Mouse (Mus musculus) myocyte (in vitro differentiated cells): ENCODE data around the gene Hcn2.
A peak's percentile ranks its signal among the peaks of the same experiment; 100 is the strongest.

Source experiments
- CEBPB ChIP-seq: IDR thresholded peaks from 2 replicates; pipeline ENCODE4 v1.6.1; 2011; ENCODE audit warnings: mild to moderate bottlenecking, moderate library complexity; ENCODE audit not compliant: poor library complexity, insufficient read depth, severe bottlenecking
- E2F4 ChIP-seq: IDR thresholded peaks from one replicate; pipeline ENCODE4 v1.6.1; 2011; ENCODE audit warnings: mild to moderate bottlenecking, control low read depth, moderate library complexity; ENCODE audit not compliant: insufficient read depth
- MAX ChIP-seq: IDR thresholded peaks from one replicate; pipeline ENCODE4 v1.6.1; 2011; ENCODE audit warnings: low read depth, mild to moderate bottlenecking, control low read depth
- MYOD1 ChIP-seq, 3 experiments: IDR thresholded peaks; one replicate each; pipeline ENCODE4 v1.6.1; 2011; ENCODE audit warnings: control low read depth in 2 of 3, low read depth in 2 of 3, mild to moderate bottlenecking in 2 of 3, moderate library complexity in 1 of 3; ENCODE audit not compliant: insufficient read length in 2 of 3, control insufficient read depth in 1 of 3
- MYOG ChIP-seq, 3 experiments: IDR thresholded peaks; one replicate each; pipeline ENCODE4 v1.6.1; 2011; ENCODE audit warnings: control low read depth in 2 of 3, low read depth in 2 of 3, mild to moderate bottlenecking in 2 of 3; ENCODE audit not compliant: insufficient read length in 2 of 3, control insufficient read depth in 1 of 3, insufficient read depth in 1 of 3
- POLR2A ChIP-seq: IDR thresholded peaks from one replicate; pipeline ENCODE4 v1.6.1; 2011; ENCODE audit warnings: low read depth, mild to moderate bottlenecking, control low read depth, moderate library complexity; ENCODE audit not compliant: insufficient read length
- REST ChIP-seq: IDR thresholded peaks from one replicate; pipeline ENCODE4 v1.6.1; 2011; ENCODE audit warnings: mild to moderate bottlenecking, control low read depth, moderate library complexity; ENCODE audit not compliant: insufficient read depth, insufficient read length
- SRF ChIP-seq: IDR thresholded peaks from one replicate; pipeline ENCODE4 v1.6.1; 2011; ENCODE audit warnings: low read depth; ENCODE audit not compliant: control insufficient read depth, insufficient read length
- TCF3 ChIP-seq: IDR thresholded peaks from one replicate; pipeline ENCODE4 v1.6.1; 2011; ENCODE audit warnings: low read depth, control low read depth; ENCODE audit not compliant: insufficient read length
- USF1 ChIP-seq: IDR thresholded peaks from one replicate; pipeline ENCODE4 v1.6.1; 2011; ENCODE audit warnings: low read depth, mild to moderate bottlenecking, control low read depth, moderate library complexity

DNA sequence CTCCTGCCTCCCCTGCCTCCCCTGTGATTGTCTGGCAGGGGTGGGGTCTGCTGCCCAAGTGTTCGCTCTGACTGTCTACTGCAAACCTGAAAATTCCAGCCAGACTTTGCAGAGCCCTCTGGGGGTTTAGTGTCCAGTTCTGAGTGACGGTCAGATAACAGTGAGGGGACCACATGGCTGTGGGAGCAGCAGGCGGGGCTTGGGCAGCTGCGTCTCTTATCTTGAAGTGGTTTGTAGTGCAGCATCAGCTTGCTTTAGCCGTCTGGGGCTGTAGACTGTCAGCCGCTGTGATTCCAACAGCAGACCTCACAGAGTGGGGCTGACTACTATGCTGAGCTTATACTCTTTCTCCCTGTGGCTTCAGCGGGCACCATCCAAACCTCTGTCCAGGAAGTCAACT is 7.1 kb upstream of the Hcn2 start:
- TF ChIP-seq POLR2A, result no peak
- TF ChIP-seq MAX, result no peak
- no peak for TF ChIP-seq USF1
- TF ChIP-seq E2F4, result no peak
- peak in 2 of 3 experiments; percentile 66 to 77 for TF ChIP-seq MYOG (IDR thresholded peaks at IDR 0.05; ENCODE audit: control insufficient read depth in 1 of 3, insufficient read depth in 1 of 3, insufficient read length in 2 of 3, low read depth in 2 of 3)
- no peak for TF ChIP-seq CEBPB
- TF ChIP-seq REST, result no peak
- no peak for TF ChIP-seq TCF3
- peak in 1 of 3 experiments; percentile 31 for TF ChIP-seq MYOD1 (IDR thresholded peaks at IDR 0.05; ENCODE audit: control insufficient read depth in 1 of 3, insufficient read length in 2 of 3, low read depth in 2 of 3)
- TF ChIP-seq SRF, result no peak
